23 mouse cellular contexts compared by ENCODE assay signal in genomic region chr7:116128286-116128685, GRCm38 (mm10). TPM values are rescaled to one million over a fixed set of nuclear protein-coding genes. Genes with fewer than 3 reads are reported as not detected.
DNase-seq lines count a peak whose midpoint lies in the region; ATAC-seq and TF ChIP-seq lines count a peak whose summit lies in the region.
"Had no signal": no experiment of that assay in that cellular context is flagged by ENCODE, and none has a peak within 500 bp of the region (broad histone marks: within the 10 kb centered on the region; RNA-seq: fewer than 3 reads in every experiment).

No protein-coding gene starts in this region.

- peaks cover 56% of the 10 kb centered on the region for H3K36me3 ChIP-seq in heart, embryonic 12.5 days
- no peaks in the 10 kb centered on the region for H3K36me3 ChIP-seq in megakaryocyte, embryonic 14.5 days (replicated peaks; ENCODE audit: low read length)
- H3K36me3 ChIP-seq in hindbrain, postnatal 0 days (ENCODE audit: insufficient read depth, low read length) = no peaks in the 10 kb centered on the region

- H3K27me3 ChIP-seq in heart, embryonic 12.5 days (replicated peaks) = no peaks in the 10 kb centered on the region
- H3K27me3 ChIP-seq in megakaryocyte, embryonic 14.5 days (replicated peaks) = peaks cover 32% of the 10 kb centered on the region
- no peaks in the 10 kb centered on the region for H3K27me3 ChIP-seq in hindbrain, postnatal 0 days (ENCODE audit: insufficient read depth, low read length)
- H3K27me3 ChIP-seq: CH12.LX, Patski had no signal

- no peak for ATAC-seq in heart, embryonic 12.5 days (ENCODE audit: insufficient number of reproducible peaks, low FRiP score)
- no peak for ATAC-seq in megakaryocyte, adult 5-6 weeks (ENCODE audit: poor library complexity, severe bottlenecking)
- no peak for ATAC-seq in hindbrain, postnatal 0 days
- ATAC-seq: activated CD4-positive, CD25-positive, alpha-beta regulatory T cell, adult 4 months; CD4-positive, CD25-positive, alpha-beta regulatory T cell, adult 4 months; Patski had no signal

- DNase-seq in heart, adult 11 months = peak; percentile 92
- no peak for DNase-seq in heart, adult 9 months (ENCODE audit: low spot score in 2 of 2)
- peak; percentile 21 to 26 for DNase-seq in heart, adult 18-20 months
- DNase-seq in 416B (ENCODE audit: low read depth) = peak; percentile 16
- DNase-seq in hindbrain, postnatal 0 days (ENCODE audit: low spot score) = no peak
- DNase-seq: adrenal gland, adult 2 months; adrenal gland, adult 8-10 months; adrenal gland, postnatal 10 days; adrenal gland, postnatal 14 days; adrenal gland, postnatal 25 days; adrenal gland, postnatal 36 days; B cell, adult 2 months; cerebellum, adult 11 months; cerebellum, adult 11-12 months; cerebellum, adult 18-20 months had no signal

- no peaks in the 10 kb centered on the region for H3K9me3 ChIP-seq in heart, embryonic 12.5 days (replicated peaks)
- H3K9me3 ChIP-seq in megakaryocyte, embryonic 14.5 days = no peaks in the 10 kb centered on the region
- H3K9me3 ChIP-seq in hindbrain, postnatal 0 days (ENCODE audit: low read length) = no peaks in the 10 kb centered on the region
- H3K9me3 ChIP-seq: G1E had no signal

- WGBS in heart, embryonic 12.5 days = 89% methylated on average over 8 of the region's 8 CpGs
- 95% methylated on average over 8 of the region's 8 CpGs for WGBS in hindbrain, postnatal 0 days

- no peak overlapping the region for H3K9ac ChIP-seq in heart, embryonic 12.5 days
- H3K9ac ChIP-seq in hindbrain, postnatal 0 days (replicated peaks; ENCODE audit: low read length) = no peak overlapping the region

- peaks cover 20% of the 10 kb centered on the region for H3K4me1 ChIP-seq in heart, embryonic 12.5 days (replicated peaks)
- peaks cover 49% of the 10 kb centered on the region for H3K4me1 ChIP-seq in megakaryocyte, embryonic 14.5 days
- peaks cover 8% of the 10 kb centered on the region; the same call in 1 of the 2 replicates for H3K4me1 ChIP-seq in hindbrain, postnatal 0 days (ENCODE audit: insufficient read depth, low read length)

- H3K4me2 ChIP-seq in heart, embryonic 12.5 days = no peak overlapping the region
- no peak overlapping the region for H3K4me2 ChIP-seq in hindbrain, postnatal 0 days (ENCODE audit: low read depth, low read length)

- H3K4me3 ChIP-seq in heart, embryonic 12.5 days = no peak overlapping the region
- peak overlapping the region; percentile 40 for H3K4me3 ChIP-seq in megakaryocyte, embryonic 14.5 days (replicated peaks)
- H3K4me3 ChIP-seq in hindbrain, postnatal 0 days (ENCODE audit: low read length) = no peak overlapping the region

- no peak overlapping the region for H3K27ac ChIP-seq in heart, embryonic 12.5 days (ENCODE audit: poor library complexity, severe bottlenecking)
- H3K27ac ChIP-seq in hindbrain, postnatal 0 days = no peak overlapping the region

- TF ChIP-seq CTCF in hindbrain, postnatal 0 days (IDR thresholded peaks at IDR 0.05; ENCODE audit: low read depth) = no peak

RNA-seq across cellular contexts. Expression of gene Gm4353, which starts 43.9 kb away (rescaled TPM):
- total RNA-seq in heart, adult 18-20 months (2021) = 1 to 10 TPM; 1.7 to 2.0 TPM
- 0.79 TPM in 1 of 2 replicates, not detected in the other for polyA plus RNA-seq in heart, embryonic 12.5 days (2016; fragmentation: Nextera tagmentation; extraction: Ambion mirVana)
- polyA plus RNA-seq in megakaryocyte, embryonic 14.5 days (2012; ENCODE audit: insufficient read depth, low replicate concordance) = 0.82 TPM in 1 of 2 replicates, not detected in the other
- total RNA-seq in megakaryocyte, adult 5-6 weeks (2015) = 0.22 and 0.23 TPM in 2 replicates
- 0.66 and 0.81 TPM in 2 replicates for total RNA-seq in megakaryocyte, adult 5-6 weeks (2017)
- total RNA-seq in hindbrain, postnatal 0 days (2014; rRNA removed) = 0.14 and 1.3 TPM in 2 replicates
- polyA plus RNA-seq in hindbrain, postnatal 0 days (2015; fragmentation: Nextera tagmentation; extraction: Ambion mirVana) = 0.63 and 0.79 TPM in 2 replicates
- polyA plus RNA-seq: G1E had no signal

Comparison
In these comparisons a context has a peak if more than half of its experiments do, and no peak if none do; other contexts are left out.
1. DNase-seq: peak in heart, adult 11 months (single experiment), heart, adult 18-20 months (2 of 2) and 416B (single experiment); none in heart, adult 9 months (0 of 2) and hindbrain, postnatal 0 days (single experiment).